Mouse (Mus musculus) ovary, postnatal 14 days (tissue): ENCODE results near the gene Gm16440.
"Not testable (repeated sequence)": the region's sequence is repeated elsewhere in the genome, so short reads cannot be mapped to it uniquely, and the experiment has no call there.

ENCODE experiments used
- DNase-seq: peaks from one replicate; pipeline ENCODE4 v3.0.0; 2022; ENCODE audit warnings: low spot score

Gm16440 gene

DNA sequence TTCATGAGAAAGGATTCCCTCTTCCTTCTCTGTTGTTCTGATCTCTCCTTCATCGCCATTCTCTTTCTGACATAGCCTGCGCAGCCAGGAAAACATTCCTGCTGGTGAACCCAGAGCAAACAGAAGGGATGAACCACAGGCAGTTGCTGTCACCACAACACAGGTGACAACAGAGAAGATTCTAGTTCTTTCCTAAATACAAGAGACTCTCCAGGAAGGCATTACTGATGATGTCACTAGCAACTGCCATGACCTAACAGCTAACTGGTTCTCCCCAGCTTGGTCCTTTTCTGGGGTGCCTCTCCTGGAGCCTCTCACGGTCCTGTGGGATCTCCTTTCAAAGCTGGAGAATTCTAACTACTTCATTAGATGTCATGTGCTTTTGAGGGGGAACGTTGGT, at the start of gene Gm16440:
Gene Gm16440, minus strand, starts transcription at position 101 of the 400 bp plus-strand sequence.
- not testable (repeated sequence) for DNase-seq

DNA sequence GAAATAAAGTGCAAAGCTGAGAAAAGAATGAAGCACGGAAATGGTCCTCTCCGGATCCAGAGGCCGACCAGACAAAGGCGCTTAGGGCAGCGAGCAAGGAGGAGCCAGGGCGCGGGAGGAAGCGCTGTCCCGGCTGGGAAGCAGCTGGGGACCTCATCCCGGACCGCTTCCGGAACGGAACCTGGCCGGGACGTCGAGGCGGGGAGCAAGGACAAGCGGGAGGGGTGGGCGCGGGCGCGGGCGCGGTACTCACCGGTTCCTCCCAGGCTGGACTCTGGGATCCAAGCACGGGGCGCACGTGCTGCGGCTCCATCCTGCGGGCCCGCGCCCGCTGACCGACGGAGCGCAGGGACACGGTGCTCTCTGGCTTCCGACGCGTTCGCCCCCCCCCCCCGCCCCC, 36.6 kb upstream of the Gm16440 start:
- not testable (repeated sequence) for DNase-seq

DNA sequence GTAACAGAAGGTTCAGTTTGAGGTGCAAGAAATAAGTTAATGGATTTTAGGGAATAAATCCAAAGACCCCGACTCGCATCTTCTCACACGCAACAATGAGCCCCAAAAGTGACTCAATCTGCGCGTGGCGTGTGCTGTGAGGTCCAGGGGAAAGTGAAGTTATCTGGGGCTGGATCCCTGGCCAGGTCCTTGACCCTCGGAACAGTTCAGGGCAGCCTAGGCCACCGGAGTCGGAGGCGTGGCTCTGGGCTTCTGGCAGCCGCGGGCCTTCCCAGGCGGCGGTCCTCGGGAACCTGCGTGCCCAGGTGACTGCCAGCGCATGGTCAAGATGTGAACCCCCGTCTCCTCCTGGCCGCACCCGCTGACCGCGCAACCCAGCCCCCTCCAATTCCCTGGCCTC, 36.2 kb upstream of the Gm16440 start:
- DNase-seq = not testable (repeated sequence)

DNA sequence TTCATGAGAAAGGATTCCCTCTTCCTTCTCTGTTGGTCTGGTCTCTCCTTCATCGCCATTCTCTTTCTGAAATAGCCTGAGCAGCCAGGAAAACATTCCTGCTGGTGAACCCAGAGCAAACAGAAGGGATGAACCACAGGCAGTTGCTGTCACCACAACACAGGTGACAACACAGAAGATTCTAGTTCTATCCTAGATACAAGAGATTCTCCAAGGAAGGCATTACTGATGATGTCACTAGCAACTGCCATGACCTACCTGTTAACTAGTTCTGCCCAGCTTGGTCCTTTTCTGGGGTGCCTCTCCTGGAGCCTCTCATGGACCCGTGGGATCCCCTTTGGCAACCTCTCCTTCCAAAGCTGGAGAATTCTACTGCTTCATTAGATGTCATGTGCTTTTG, 22.3 kb upstream of the Gm16440 start, which contains the start of gene Gm3591:
Gene Gm3591, minus strand, starts transcription at position 101 of the 400 bp plus-strand sequence.
- DNase-seq = not testable (repeated sequence)

DNA sequence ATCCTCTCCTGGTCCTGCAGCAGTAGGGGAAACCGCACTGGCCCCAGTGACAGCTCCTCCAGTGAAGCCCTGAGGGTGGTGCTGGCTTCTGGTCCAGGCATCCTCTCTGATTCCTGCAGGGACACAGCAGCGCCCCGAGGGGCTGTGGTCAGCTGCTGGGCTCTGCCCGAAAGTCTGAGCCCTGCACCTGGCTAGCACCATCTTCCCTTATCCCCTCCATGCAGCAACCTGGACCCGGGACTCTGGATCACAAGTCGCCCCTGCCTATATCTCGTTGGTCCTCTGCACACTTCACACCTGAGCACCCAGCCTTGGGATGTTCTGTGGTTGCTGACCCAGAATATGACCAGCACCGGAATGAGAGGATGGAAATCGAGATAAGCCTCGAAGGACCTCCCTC, 46.5 kb downstream of the Gm16440 start, which contains the start of gene Gm3618:
Gene Gm3618, minus strand, starts transcription at position 101 of the 400 bp plus-strand sequence.
- DNase-seq = not testable (repeated sequence)
